Mouse (Mus musculus): ENCODE measurements around the gene Pacsin1.

Gene Pacsin1

GRCm38 (mm10) chr17:27751314-27752202 is 96.2 kb downstream of the Pacsin1 start:
- in situ Hi-C loops (cut with MboI; ENCODE audit: low pct_unique_long_range_greater_than_20kb in 1 of 2, low sequenced_read_pairs in 2 of 2, unreplicated experiment in 1 of 2) = no loop called here

- in situ Hi-C loops (cut with MboI; ENCODE audit: low pct_unique_long_range_greater_than_20kb in 1 of 2, low sequenced_read_pairs in 2 of 2, unreplicated experiment in 1 of 2) = no loop called here
Measured at GRCm38 (mm10) chr17:27760169-27760568, 104.9 kb downstream of the Pacsin1 start.
